Mouse (Mus musculus) heart, embryonic 13.5 days (tissue): ENCODE measurements around the gene Arhgef3. TPM values are rescaled to one million over a fixed set of nuclear protein-coding genes. Genes with fewer than 3 reads are reported as not detected.

Experiments used
- ATAC-seq: fragments of 200-750 bp; cut with Nextera tagmentation; 2 replicates; pipeline ENCODE4 v1.8.0; 2017; ENCODE audit warnings: moderate TSS enrichment; ENCODE audit not compliant: insufficient number of reproducible peaks, low FRiP score, low TSS enrichment; ENCODE audit errors: extremely low read depth
- H3K27ac ChIP-seq: fragments of 300-500 bp; sonication (generic); replicated peaks from 2 replicates; pipeline ENCODE4 v1.5.1; 2015; ENCODE audit warnings: moderate library complexity, mild to moderate bottlenecking, inconsistent platforms
- H3K27me3 ChIP-seq: fragments of 300-500 bp; sonication (generic); replicated peaks from 2 replicates; pipeline ENCODE4 v1.6.1; 2015; ENCODE audit warnings: mild to moderate bottlenecking, inconsistent platforms
- H3K36me3 ChIP-seq: fragments of 300-500 bp; sonication (generic); 2 replicates; pipeline ENCODE4 v1.6.1; 2015; ENCODE audit warnings: mild to moderate bottlenecking, inconsistent platforms
- H3K4me1 ChIP-seq: fragments of 300-500 bp; sonication (generic); 2 replicates; pipeline ENCODE4 v1.6.1; 2015; ENCODE audit warnings: inconsistent platforms
- H3K4me2 ChIP-seq: fragments of 300-500 bp; sonication (generic); 2 replicates; pipeline ENCODE4 v1.6.1; 2015; ENCODE audit warnings: inconsistent platforms, mild to moderate bottlenecking, moderate library complexity
- H3K4me3 ChIP-seq: fragments of 300-500 bp; sonication (generic); 2 replicates; pipeline ENCODE4 v1.5.1; 2015; ENCODE audit warnings: moderate library complexity, mild to moderate bottlenecking, inconsistent platforms
- H3K9ac ChIP-seq: fragments of 300-500 bp; sonication (generic); 2 replicates; pipeline ENCODE4 v1.6.1; 2015; ENCODE audit warnings: inconsistent platforms, mild to moderate bottlenecking, moderate library complexity
- H3K9me3 ChIP-seq: fragments of 300-500 bp; sonication (generic); 2 replicates; pipeline ENCODE4 v1.6.1; 2016; ENCODE audit warnings: inconsistent platforms
- WGBS: fragments of 180-500 bp; shearing (Covaris S2); methylation state at CpG from one replicate; pipeline ENCODE4 v1.1.7; 2015; ENCODE audit warnings: mixed read lengths; 5-methylcytosine and 5-hydroxymethylcytosine counted together
- polyA plus RNA-seq: library from polyadenylated mRNA; unstranded; fragments of >200 nt; fragmentation: Nextera tagmentation; extraction: Ambion mirVana; gene quantifications from 2 replicates; pipeline ENCODE4 v1.2.1, GENCODE M21; 2015

Arhgef3 gene
- polyA plus RNA-seq, 1 experiment from 2014 or later, result 13.2 TPM

- WGBS, result 53% methylated on average over 8 of the region's 8 CpGs
- H3K4me3 ChIP-seq, result no peak overlapping the region
- H3K9me3 ChIP-seq, result no peaks in the 10 kb centered on the region
- H3K9ac ChIP-seq, result peak overlapping the region; percentile 30
- ATAC-seq, result no peak
- H3K27ac ChIP-seq, result peak overlapping the region; percentile 59
- no peaks in the 10 kb centered on the region for H3K36me3 ChIP-seq
- peaks cover 61% of the 10 kb centered on the region for H3K4me1 ChIP-seq
- H3K27me3 ChIP-seq, result no peaks in the 10 kb centered on the region
- H3K4me2 ChIP-seq, result no peak overlapping the region
These were observed 30.7 kb downstream of the Arhgef3 start for GRCm38 (mm10) chr14:27145171-27146045.

DNA sequence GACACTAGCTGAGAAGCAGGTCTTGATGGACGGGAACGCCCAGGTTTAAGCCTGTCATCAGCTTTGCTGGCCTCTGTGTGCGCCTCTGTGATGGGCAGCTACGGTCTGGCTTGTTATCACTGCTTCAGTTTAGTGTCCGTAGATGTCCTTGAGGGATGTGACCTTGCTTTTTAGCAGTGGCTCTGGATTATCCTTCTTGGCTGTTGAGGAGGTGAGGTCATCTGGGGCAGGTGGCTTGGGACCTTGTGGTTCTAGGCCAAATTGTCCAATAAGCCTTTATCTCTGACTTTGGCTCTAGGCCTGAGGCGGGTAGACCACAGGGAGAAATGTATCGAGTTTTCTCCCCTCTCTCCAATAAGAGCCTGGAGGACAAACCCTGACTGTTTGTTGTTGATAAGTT, 33.0 kb downstream of the Arhgef3 start:
- H3K27me3 ChIP-seq, result no peaks in the 10 kb centered on the region
- no peak overlapping the region for H3K9ac ChIP-seq
- H3K4me1 ChIP-seq, result peaks cover 68% of the 10 kb centered on the region
- no peak for ATAC-seq
- no peak overlapping the region for H3K4me2 ChIP-seq
- H3K9me3 ChIP-seq, result no peaks in the 10 kb centered on the region
- 40% methylated on average over 7 of the region's 7 CpGs for WGBS
- peak overlapping the region; percentile 46; the same call in 1 of the 2 replicates for H3K27ac ChIP-seq
- H3K4me3 ChIP-seq, result no peak overlapping the region
- no peaks in the 10 kb centered on the region for H3K36me3 ChIP-seq

GRCm38 (mm10) chr14:27149401-27149800, 34.7 kb downstream of the Arhgef3 start:
- no peak overlapping the region for H3K4me3 ChIP-seq
- H3K27ac ChIP-seq, result peak overlapping the region; percentile 93; the same call in 1 of the 2 replicates
- whole genome bisulfite sequencing, result 80% methylated on average over 5 of the region's 5 CpGs
- no peak overlapping the region for H3K4me2 ChIP-seq
- H3K36me3 ChIP-seq, result no peaks in the 10 kb centered on the region
- ATAC-seq, result no peak
- H3K27me3 ChIP-seq, result no peaks in the 10 kb centered on the region
- peaks cover 69% of the 10 kb centered on the region for H3K4me1 ChIP-seq
- H3K9ac ChIP-seq, result no peak overlapping the region
- no peaks in the 10 kb centered on the region for H3K9me3 ChIP-seq

DNA sequence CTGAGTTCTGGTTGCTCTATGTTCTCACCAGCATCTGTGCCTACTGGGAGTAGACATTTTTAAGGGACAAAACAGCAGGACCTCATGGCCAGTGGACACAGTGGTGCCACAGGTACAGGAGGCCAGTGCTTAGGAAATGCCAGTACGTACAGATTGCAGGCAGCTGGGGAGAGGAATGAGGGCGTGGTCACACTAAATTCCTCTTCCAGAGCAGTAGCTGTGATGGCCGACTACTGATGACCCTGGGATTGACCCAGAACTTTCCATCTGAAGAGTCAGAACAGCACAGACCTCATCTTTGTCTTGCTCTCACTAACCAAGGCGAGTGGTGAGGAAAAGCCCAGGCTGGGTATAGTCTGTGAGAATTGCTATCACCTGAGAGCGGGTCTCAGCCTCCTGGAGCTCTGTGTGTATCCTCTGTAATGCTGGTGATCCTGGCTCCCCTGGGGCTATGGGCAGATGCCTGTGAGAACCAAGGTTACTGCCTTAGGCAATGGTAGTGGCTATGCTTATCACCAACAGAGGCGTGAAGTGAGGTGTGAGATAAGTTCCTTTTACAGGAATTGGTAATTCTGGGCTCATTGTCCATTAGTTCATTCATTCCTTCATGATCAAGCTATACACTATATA, 35.4 kb downstream of the Arhgef3 start:
- WGBS, result 23% methylated on average over 6 of the region's 6 CpGs
- Histone ChIP-seq H3K27me3 (no peaks in the 10 kb centered on the region), H3K4me1 (peaks cover 63% of the 10 kb centered on the region), H3K36me3 (no peaks in the 10 kb centered on the region), H3K27ac (peak overlapping the region; percentile 93), H3K4me3 (no peak overlapping the region), H3K9ac (no peak overlapping the region), H3K4me2 (no peak overlapping the region), H3K9me3 (no peaks in the 10 kb centered on the region)
- no peak for ATAC-seq

DNA sequence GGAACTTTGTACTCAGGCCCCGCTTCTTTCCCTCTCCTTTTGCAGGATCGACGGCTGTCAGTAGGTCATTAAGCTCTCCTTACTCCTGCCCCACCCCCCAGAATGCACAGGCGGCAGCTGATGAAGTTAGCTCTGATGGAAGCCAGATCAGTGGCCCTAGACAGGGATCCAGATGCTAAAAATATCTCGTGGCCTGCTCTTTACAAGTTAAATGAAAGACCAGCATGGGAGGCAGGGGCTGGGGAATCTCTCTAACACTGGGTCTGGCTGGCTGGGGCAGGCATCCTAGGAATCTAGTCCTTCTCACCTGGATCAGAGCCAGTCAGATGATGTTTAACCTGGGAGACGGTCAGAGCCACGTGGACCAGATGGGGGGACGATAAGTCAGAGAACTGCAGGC, 36.7 kb downstream of the Arhgef3 start:
- peaks cover 55% of the 10 kb centered on the region for H3K4me1 ChIP-seq
- no peaks in the 10 kb centered on the region for H3K27me3 ChIP-seq
- ATAC-seq, result peak; percentile 69; the same call in 1 of the 2 replicates
- peak overlapping the region; percentile 93 for H3K27ac ChIP-seq
- no peaks in the 10 kb centered on the region for H3K36me3 ChIP-seq
- H3K9ac ChIP-seq, result peak overlapping the region; percentile 51
- peak overlapping the region; percentile 36 for H3K4me2 ChIP-seq
- no peak overlapping the region for H3K4me3 ChIP-seq
- WGBS, result 8% methylated on average over 8 of the region's 8 CpGs
- no peaks in the 10 kb centered on the region for H3K9me3 ChIP-seq

DNA sequence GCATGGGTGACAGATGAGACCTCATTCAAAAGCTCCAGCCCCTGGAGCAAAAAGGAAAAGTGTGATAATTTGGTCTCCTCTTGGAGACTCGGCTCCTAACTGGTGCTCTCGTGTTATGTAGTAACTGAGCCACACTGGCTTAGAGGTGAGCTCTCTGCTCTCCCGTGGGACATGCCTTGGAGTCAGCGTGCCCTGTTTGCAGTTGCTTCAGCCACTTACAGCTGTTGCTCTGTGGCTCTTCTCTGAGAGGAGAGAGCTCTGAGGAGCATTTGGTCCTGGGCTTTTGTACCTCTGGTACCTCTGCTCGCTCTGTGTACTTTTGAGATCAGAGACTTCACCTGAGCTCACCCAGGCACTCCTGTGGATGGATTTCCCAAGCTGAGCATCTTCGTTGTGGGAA, 40.4 kb downstream of the Arhgef3 start:
- no peak overlapping the region for H3K9ac ChIP-seq
- H3K4me2 ChIP-seq, result no peak overlapping the region
- peaks cover 49% of the 10 kb centered on the region for H3K4me1 ChIP-seq
- H3K27me3 ChIP-seq, result no peaks in the 10 kb centered on the region
- H3K36me3 ChIP-seq, result no peaks in the 10 kb centered on the region
- H3K27ac ChIP-seq, result no peak overlapping the region
- H3K4me3 ChIP-seq, result no peak overlapping the region
- WGBS, result 63% methylated on average over 6 of the region's 6 CpGs
- ATAC-seq, result no peak
- no peaks in the 10 kb centered on the region for H3K9me3 ChIP-seq

DNA sequence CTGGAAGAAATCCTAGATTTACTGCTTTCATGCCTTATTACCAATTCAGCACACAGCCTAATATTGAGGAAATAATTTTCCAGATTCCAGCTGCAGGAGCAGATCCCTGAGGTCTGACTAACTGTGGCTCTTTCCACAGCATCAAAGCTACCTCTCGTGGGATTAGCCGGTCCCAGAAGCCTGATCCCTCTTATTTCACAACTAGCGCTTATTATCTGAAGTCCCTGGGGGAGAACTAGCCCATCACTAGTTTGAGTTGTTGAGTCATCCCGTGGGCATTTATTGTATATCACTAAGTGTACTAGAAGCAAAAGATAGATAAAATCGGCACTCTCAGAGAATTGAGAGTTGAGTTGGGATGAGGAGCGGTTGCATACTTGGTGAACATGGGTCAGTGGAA, 41.3 kb downstream of the Arhgef3 start:
- H3K9ac ChIP-seq, result no peak overlapping the region
- ATAC-seq, result no peak
- H3K4me2 ChIP-seq, result no peak overlapping the region
- no peaks in the 10 kb centered on the region for H3K9me3 ChIP-seq
- H3K27me3 ChIP-seq, result no peaks in the 10 kb centered on the region
- H3K27ac ChIP-seq, result no peak overlapping the region
- H3K4me3 ChIP-seq, result no peak overlapping the region
- H3K36me3 ChIP-seq, result no peaks in the 10 kb centered on the region
- 61% methylated on average over 6 of the region's 6 CpGs for WGBS
- peaks cover 39% of the 10 kb centered on the region for H3K4me1 ChIP-seq

- Histone ChIP-seq H3K36me3 (no peaks in the 10 kb centered on the region), H3K27ac (peak overlapping the region; percentile 17; the same call in 1 of the 2 replicates), H3K9me3 (no peaks in the 10 kb centered on the region), H3K9ac (no peak overlapping the region), H3K4me1 (peaks cover 18% of the 10 kb centered on the region), H3K4me2 (no peak overlapping the region), H3K4me3 (no peak overlapping the region), H3K27me3 (0 out of 2 replicates have a peak, but pooled peaks cover 9% of the 10 kb centered on the region)
- no peak for ATAC-seq
- WGBS, result 75% methylated on average over 3 of the region's 3 CpGs
These were observed 43.4 kb downstream of the Arhgef3 start for GRCm38 (mm10) chr14:27158133-27158532.

DNA sequence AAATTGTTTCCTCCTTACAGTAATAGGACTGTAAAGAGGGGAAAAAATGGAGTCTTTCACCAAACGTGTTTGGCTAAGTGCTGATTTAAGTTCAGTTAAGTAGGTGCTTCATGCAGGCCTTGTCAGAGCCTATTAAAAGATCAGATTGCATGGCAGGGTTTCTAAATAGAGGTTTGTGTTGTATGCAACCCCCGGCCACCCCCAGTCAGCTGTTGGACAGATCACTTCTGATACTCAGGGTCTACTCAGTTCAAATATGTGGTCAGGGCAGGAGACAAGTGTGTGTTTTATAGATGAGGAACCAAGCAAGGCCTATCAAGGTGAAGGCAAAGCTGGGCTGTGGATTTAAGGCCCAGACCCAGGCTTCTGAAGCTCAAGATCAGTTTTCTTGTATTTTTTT, 44.1 kb downstream of the Arhgef3 start:
- Histone ChIP-seq H3K36me3 (no peaks in the 10 kb centered on the region), H3K4me2 (no peak overlapping the region), H3K4me3 (no peak overlapping the region), H3K27me3 (0 out of 2 replicates have a peak, but pooled peaks cover 9% of the 10 kb centered on the region), H3K9ac (no peak overlapping the region), H3K4me1 (peaks cover 18% of the 10 kb centered on the region), H3K9me3 (no peaks in the 10 kb centered on the region), H3K27ac (no peak overlapping the region)
- WGBS, result 29% methylated on average over 2 of the region's 2 CpGs
- ATAC-seq, result no peak

- Histone ChIP-seq H3K9ac (no peak overlapping the region), H3K36me3 (no peaks in the 10 kb centered on the region), H3K4me3 (no peak overlapping the region), H3K4me2 (no peak overlapping the region), H3K27ac (no peak overlapping the region), H3K27me3 (peaks cover 24% of the 10 kb centered on the region), H3K9me3 (no peaks in the 10 kb centered on the region), H3K4me1 (peaks cover 18% of the 10 kb centered on the region)
- ATAC-seq, result no peak
- WGBS, result 82% methylated on average over 7 of the region's 7 CpGs
These were observed 46.1 kb downstream of the Arhgef3 start for GRCm38 (mm10) chr14:27160762-27161161.

GRCm38 (mm10) chr14:27164639-27165038, 49.9 kb downstream of the Arhgef3 start:
- H3K27me3 ChIP-seq, result peaks cover 29% of the 10 kb centered on the region
- no peaks in the 10 kb centered on the region for H3K36me3 ChIP-seq
- no peak overlapping the region for H3K4me2 ChIP-seq
- no peak overlapping the region for H3K9ac ChIP-seq
- no peak for ATAC-seq
- no peaks in the 10 kb centered on the region for H3K9me3 ChIP-seq
- peaks cover 31% of the 10 kb centered on the region for H3K4me1 ChIP-seq
- H3K27ac ChIP-seq, result no peak overlapping the region
- WGBS, result 84% methylated on average over 6 of the region's 6 CpGs
- no peak overlapping the region for H3K4me3 ChIP-seq
